Mouse (Mus musculus): ENCODE measurements at regions not wholly inside any gene's neighbourhood (a gene's known extent, or its start where the extent isn't known, plus 50 kb on each side); places are given as distances from the start of the nearest gene placed in this dataset.

GRCm38 (mm10) chr3:74657170-74657569 is 507.7 kb downstream of the Zbbx start:
- DNase-seq, result no peak

- DNase-seq, result no peak
These were observed 532.2 kb downstream of the Zbbx start for GRCm38 (mm10) chr3:74632623-74633022.

GRCm38 (mm10) chr3:74601328-74602007 is 563.4 kb downstream of the Zbbx start:
- DNase-seq, result no peak

GRCm38 (mm10) chr3:74588703-74589362 is 576.0 kb downstream of the Zbbx start:
- no peak for DNase-seq

GRCm38 (mm10) chr3:74565176-74565575 is 599.7 kb downstream of the Zbbx start:
- DNase-seq, result no peak

GRCm38 (mm10) chr3:74534795-74535194 is 630.0 kb downstream of the Zbbx start:
- DNase-seq, result peak; percentile 1

GRCm38 (mm10) chr3:74534006-74534698 is 630.7 kb downstream of the Zbbx start:
- peak; percentile 8 for DNase-seq

- no peak for DNase-seq
These were observed 681.1 kb downstream of the Zbbx start for GRCm38 (mm10) chr3:74483741-74484140.
